Mouse (Mus musculus) G1E (cell line): ENCODE results near the gene Ube2g2.

Experiments
- CTCF ChIP-seq: IDR thresholded peaks from 2 replicates; pipeline ENCODE4 v1.5.1; 2012; ENCODE audit warnings: low read depth, low read length, inconsistent platforms, mixed read lengths
- GATA1 ChIP-seq: IDR thresholded peaks from 2 replicates; pipeline ENCODE4 v1.6.1; 2012; ENCODE audit warnings: borderline replicate concordance, low read length, inconsistent platforms, mixed read lengths
- TAL1 ChIP-seq: conservative IDR thresholded peaks from 2 replicates; pipeline ENCODE4 v1.6.1; 2012; ENCODE audit warnings: low read depth, low read length, inconsistent platforms, mixed read lengths

DNA sequence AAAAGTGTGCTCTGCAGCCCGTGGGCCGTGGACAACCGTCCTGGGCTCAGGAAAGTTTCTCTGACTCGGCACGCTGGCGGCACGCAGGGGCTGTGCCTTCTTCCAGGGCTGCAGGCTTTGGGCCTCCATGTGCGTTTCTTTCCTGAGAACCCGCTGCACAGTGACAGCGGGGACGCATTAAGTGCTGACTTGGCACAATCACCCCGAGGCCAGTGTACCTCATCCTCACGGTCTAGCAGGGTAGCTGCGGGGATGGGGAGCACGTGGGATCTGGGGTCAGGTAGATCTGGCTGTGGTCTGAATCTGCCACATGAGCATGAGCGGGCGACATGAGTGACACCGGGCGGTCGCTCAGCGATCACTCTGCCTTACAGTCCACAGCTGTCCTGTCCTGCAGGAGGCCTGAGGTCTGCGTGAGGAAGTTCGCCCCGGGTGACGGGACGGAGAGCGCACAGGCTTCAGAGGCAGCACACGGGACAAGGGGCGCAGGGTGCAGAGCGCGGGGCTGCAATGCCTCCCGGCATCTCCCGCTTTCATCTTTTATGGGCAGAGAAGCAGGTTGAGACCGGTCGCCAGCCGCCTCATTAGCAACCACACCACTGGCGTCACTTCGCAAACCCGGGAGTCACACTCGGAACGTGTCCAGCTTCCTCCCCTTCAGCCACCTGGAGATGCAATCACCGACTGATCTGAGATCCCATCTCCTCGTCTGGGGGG is 42.0 kb downstream of the Ube2g2 start:
- no peak for TF ChIP-seq TAL1
- TF ChIP-seq GATA1, result no peak
- TF ChIP-seq CTCF, result no peak
